Mouse (Mus musculus): Measurements from ENCODE around the gene Ric8b. TPM values are rescaled to one million over a fixed set of nuclear protein-coding genes. Genes with fewer than 3 reads are reported as not detected.

Gene Ric8b
- polyA plus RNA-seq, 1 experiment from 2014 or later: 8.5 TPM

Other genes starting within 250 kb of the Ric8b start
- not detected in 3 replicates for gene Rfx4, start 161.6 kb upstream of the Ric8b start, polyA plus RNA-seq (2018)
- gene Fhl4, start 184.9 kb downstream of the Ric8b start, polyA plus RNA-seq (2018): 0.10 to 0.14 TPM in 2 of 3 replicates, not detected in the other
- 2.7 to 4.4 TPM (median 4.3 TPM) in 3 replicates for gene Tmem263, start 185.0 kb downstream of the Ric8b start, polyA plus RNA-seq (2018)
- not detected in 3 replicates for gene Mterf2, start 210.4 kb downstream of the Ric8b start, polyA plus RNA-seq (2018)

Measured in macrophage (primary cell).